Mouse (Mus musculus) midbrain, embryonic 14.5 days (tissue): ENCODE results near the gene Chka. TPM values are rescaled to one million over a fixed set of nuclear protein-coding genes. Genes with fewer than 3 reads are reported as not detected.

ENCODE experiments used
- ATAC-seq: fragments of 200-750 bp; cut with Nextera tagmentation; 2 replicates; pipeline ENCODE4 v1.8.0; 2017; ENCODE audit warnings: moderate number of reproducible peaks, moderate library complexity; ENCODE audit not compliant: low FRiP score, low TSS enrichment
- DNase-seq: peaks from one replicate; pipeline ENCODE4 v3.0.0-alpha.2; 2015
- H3K27ac ChIP-seq: fragments of 300-500 bp; sonication (generic); replicated peaks from 2 replicates; pipeline ENCODE4 v1.5.1; 2014; ENCODE audit warnings: mild to moderate bottlenecking, low read depth, low read length, moderate library complexity
- H3K27me3 ChIP-seq: fragments of 300-500 bp; sonication (generic); 2 replicates; pipeline ENCODE4 v1.6.1; 2014; ENCODE audit warnings: low read length, control low read depth, mixed read lengths; ENCODE audit not compliant: control insufficient read depth, insufficient read depth
- H3K36me3 ChIP-seq: fragments of 300-500 bp; sonication (generic); 2 replicates; pipeline ENCODE4 v1.6.1; 2014; ENCODE audit warnings: low read length, control low read depth; ENCODE audit not compliant: control insufficient read depth, insufficient read depth
- H3K4me1 ChIP-seq: fragments of 300-500 bp; sonication (generic); 2 replicates; pipeline ENCODE4 v1.6.1; 2014; ENCODE audit warnings: mild to moderate bottlenecking, antibody characterized with exemption, low read length, control low read depth; ENCODE audit not compliant: control insufficient read depth, insufficient read depth
- H3K4me2 ChIP-seq: fragments of 300-500 bp; sonication (generic); 2 replicates; pipeline ENCODE4 v1.6.1; 2014; ENCODE audit warnings: mild to moderate bottlenecking, low read length, moderate library complexity
- H3K4me3 ChIP-seq: fragments of 300-500 bp; sonication (generic); replicated peaks from 2 replicates; pipeline ENCODE4 v1.5.1; 2014; ENCODE audit warnings: low read depth, low read length
- H3K9ac ChIP-seq: fragments of 300-500 bp; sonication (generic); replicated peaks from 2 replicates; pipeline ENCODE4 v1.6.1; 2014; ENCODE audit warnings: mild to moderate bottlenecking, low read length, moderate library complexity
- H3K9me3 ChIP-seq: fragments of 300-500 bp; sonication (generic); 2 replicates; pipeline ENCODE4 v1.6.1; 2016; ENCODE audit warnings: low read length, control low read depth, mixed read lengths; ENCODE audit not compliant: control insufficient read depth
- WGBS: fragments of 180-500 bp; shearing (Covaris S2); extraction: QIAGEN DNeasy Blood & Tissue Kit; methylation state at CpG from one replicate; pipeline ENCODE4 v1.1.7; 2014; 5-methylcytosine and 5-hydroxymethylcytosine counted together
- polyA plus RNA-seq: library from polyadenylated mRNA; unstranded; fragments of >200 nt; fragmentation: Nextera tagmentation; extraction: Ambion mirVana; gene quantifications from 2 replicates; pipeline ENCODE4 v1.2.1, GENCODE M21; 2014

The Chka gene
- polyA plus RNA-seq, 1 experiment from 2014 or later = 51.8 TPM

GRCm38 (mm10) chr19:3843629-3844028 is 7.9 kb upstream of the Chka start:
- Histone ChIP-seq H3K27me3 (no peaks in the 10 kb centered on the region), H3K4me1 (no peaks in the 10 kb centered on the region), H3K4me2 (no peak overlapping the region), H3K9ac (no peak overlapping the region), H3K9me3 (no peaks in the 10 kb centered on the region), H3K4me3 (no peak overlapping the region), H3K36me3 (no peaks in the 10 kb centered on the region), H3K27ac (no peak overlapping the region)
- WGBS = 88% methylated on average over 2 of the region's 2 CpGs
- ATAC-seq (no peak), DNase-seq (no peak)

GRCm38 (mm10) chr19:3844836-3845235 is 6.7 kb upstream of the Chka start:
- H3K4me1 ChIP-seq = no peaks in the 10 kb centered on the region
- no peak overlapping the region for H3K9ac ChIP-seq
- no peaks in the 10 kb centered on the region for H3K9me3 ChIP-seq
- no peak overlapping the region for H3K27ac ChIP-seq
- DNase-seq (no peak), ATAC-seq (no peak)
- no peaks in the 10 kb centered on the region for H3K36me3 ChIP-seq
- no peaks in the 10 kb centered on the region for H3K27me3 ChIP-seq
- WGBS = 92% methylated on average over 1 of the region's 1 CpGs
- H3K4me2 ChIP-seq = no peak overlapping the region
- H3K4me3 ChIP-seq = no peak overlapping the region

GRCm38 (mm10) chr19:3845339-3845738 is 6.2 kb upstream of the Chka start:
- no peak for DNase-seq
- Histone ChIP-seq H3K27me3 (no peaks in the 10 kb centered on the region), H3K4me3 (no peak overlapping the region), H3K27ac (no peak overlapping the region), H3K36me3 (no peaks in the 10 kb centered on the region), H3K4me1 (no peaks in the 10 kb centered on the region), H3K4me2 (no peak overlapping the region), H3K9ac (no peak overlapping the region), H3K9me3 (no peaks in the 10 kb centered on the region)
- 94% methylated on average over 11 of the region's 11 CpGs for WGBS
- ATAC-seq = no peak

GRCm38 (mm10) chr19:3845803-3846406 is 5.7 kb upstream of the Chka start:
- H3K4me3 ChIP-seq = no peak overlapping the region
- 91% methylated on average over 1 of the region's 1 CpGs for WGBS

GRCm38 (mm10) chr19:3846676-3847604 is 4.6 kb upstream of the Chka start:
- WGBS = 83% methylated on average over 10 of the region's 10 CpGs
- H3K9me3 ChIP-seq = no peaks in the 10 kb centered on the region
- no peak overlapping the region for H3K27ac ChIP-seq
- peaks cover 8% of the 10 kb centered on the region for H3K4me1 ChIP-seq
- no peaks in the 10 kb centered on the region for H3K27me3 ChIP-seq
- H3K4me3 ChIP-seq = no peak overlapping the region
- H3K4me2 ChIP-seq = no peak overlapping the region
- H3K9ac ChIP-seq = no peak overlapping the region
- ATAC-seq (no peak), DNase-seq (no peak)
- no peaks in the 10 kb centered on the region for H3K36me3 ChIP-seq

More at GRCm38 (mm10) chr19:3845803-3846406, 5.7 kb upstream of the Chka start:
- no peak overlapping the region for H3K9ac ChIP-seq
- no peaks in the 10 kb centered on the region for H3K27me3 ChIP-seq
- no peaks in the 10 kb centered on the region for H3K36me3 ChIP-seq
- peaks cover 4% of the 10 kb centered on the region for H3K4me1 ChIP-seq
- no peak overlapping the region for H3K27ac ChIP-seq
- no peaks in the 10 kb centered on the region for H3K9me3 ChIP-seq
- H3K4me2 ChIP-seq = no peak overlapping the region
- DNase-seq (no peak), ATAC-seq (no peak)

- DNase-seq (no peak), ATAC-seq (no peak)
- H3K4me3 ChIP-seq = no peak overlapping the region
- H3K4me1 ChIP-seq = peaks cover 8% of the 10 kb centered on the region
- H3K27ac ChIP-seq = no peak overlapping the region
- no peaks in the 10 kb centered on the region for H3K27me3 ChIP-seq
- H3K9ac ChIP-seq = no peak overlapping the region
- WGBS = 85% methylated on average over 5 of the region's 5 CpGs
- H3K4me2 ChIP-seq = no peak overlapping the region
- no peaks in the 10 kb centered on the region for H3K36me3 ChIP-seq
- no peaks in the 10 kb centered on the region for H3K9me3 ChIP-seq
Measured at GRCm38 (mm10) chr19:3847711-3848110, 3.9 kb upstream of the Chka start.

- no peak for DNase-seq
- H3K36me3 ChIP-seq = no peaks in the 10 kb centered on the region
- no peak overlapping the region for H3K4me3 ChIP-seq
- H3K9me3 ChIP-seq = no peaks in the 10 kb centered on the region
- no peak for ATAC-seq
- no peaks in the 10 kb centered on the region for H3K27me3 ChIP-seq
- no peak overlapping the region for H3K9ac ChIP-seq
- H3K27ac ChIP-seq = no peak overlapping the region
- H3K4me2 ChIP-seq = no peak overlapping the region
- 90% methylated on average over 7 of the region's 7 CpGs for WGBS
- H3K4me1 ChIP-seq = peaks cover 12% of the 10 kb centered on the region
Measured at GRCm38 (mm10) chr19:3848207-3848808, 3.3 kb upstream of the Chka start.

GRCm38 (mm10) chr19:3849251-3849650 is 2.3 kb upstream of the Chka start:
- Histone ChIP-seq H3K9ac (no peak overlapping the region), H3K9me3 (no peaks in the 10 kb centered on the region), H3K27ac (no peak overlapping the region), H3K4me2 (no peak overlapping the region), H3K27me3 (no peaks in the 10 kb centered on the region), H3K36me3 (no peaks in the 10 kb centered on the region), H3K4me1 (peaks cover 20% of the 10 kb centered on the region), H3K4me3 (no peak overlapping the region)
- no peak for ATAC-seq
- WGBS = 84% methylated on average over 2 of the region's 2 CpGs
- DNase-seq = no peak
